Mouse (Mus musculus) MEL (cell line): Measurements from ENCODE around the gene H2-DMa. TPM values are rescaled to one million over a fixed set of nuclear protein-coding genes. Genes with fewer than 3 reads are reported as not detected.

Experiments
- DNase-seq: peaks from one replicate; pipeline ENCODE4 v3.0.0; 2011; ENCODE audit warnings: low read depth, low spot score
- H3K27ac ChIP-seq: 2 replicates; pipeline ENCODE4 v1.5.1; 2012; ENCODE audit warnings: low read depth, mild to moderate bottlenecking, control low read depth, low read length, moderate library complexity; ENCODE audit not compliant: control insufficient read depth
- H3K27me3 ChIP-seq, 2 experiments: fragments of 150-350 bp in 1 of 2; sonication (generic) in 1 of 2; 2 replicates each; pipeline ENCODE4 v1.6.1; 2012; ENCODE audit warnings: low read length in 2 of 2, mild to moderate bottlenecking in 2 of 2, improper control_type of control experiment in 1 of 2, moderate library complexity in 1 of 2; ENCODE audit not compliant: insufficient read depth in 2 of 2, control insufficient read depth in 1 of 2
- H3K36me3 ChIP-seq, 2 experiments: 2 replicates each; pipeline ENCODE4 v1.6.1; 2012 to 2014; ENCODE audit warnings: low read length in 2 of 2, improper control_type of control experiment in 1 of 2, inconsistent platforms in 1 of 2, mild to moderate bottlenecking in 1 of 2; ENCODE audit not compliant: insufficient read depth in 2 of 2, control insufficient read depth in 1 of 2
- H3K4me1 ChIP-seq, 2 experiments: fragments of 150-350 bp in 1 of 2; sonication (generic) in 1 of 2; 2 replicates each; pipeline ENCODE4 v1.6.1; 2012; ENCODE audit warnings: low read length in 2 of 2, improper control_type of control experiment in 1 of 2, mild to moderate bottlenecking in 1 of 2; ENCODE audit not compliant: insufficient read depth in 2 of 2, control insufficient read depth in 1 of 2
- H3K4me3 ChIP-seq, 2 experiments: fragments of 150-350 bp in 1 of 2; sonication (generic) in 1 of 2; 2 replicates each; pipeline ENCODE4 v1.5.1; 2012; ENCODE audit warnings: low read depth in 2 of 2, low read length in 2 of 2, mild to moderate bottlenecking in 2 of 2, moderate library complexity in 2 of 2, control low read depth in 1 of 2, improper control_type of control experiment in 1 of 2; ENCODE audit not compliant: control insufficient read depth in 1 of 2, insufficient read depth in 1 of 2
- H3K79me2 ChIP-seq: 2 replicates; pipeline ENCODE4 v1.6.1; 2012; ENCODE audit warnings: mild to moderate bottlenecking, low read length, moderate library complexity; ENCODE audit not compliant: control insufficient read depth, poor library complexity, insufficient read depth
- H3K9ac ChIP-seq: 2 replicates; pipeline ENCODE4 v1.6.1; 2012; ENCODE audit warnings: low read depth, mild to moderate bottlenecking, control low read depth, low read length, moderate library complexity; ENCODE audit not compliant: control insufficient read depth, poor library complexity, severe bottlenecking
- H3K9me3 ChIP-seq: fragments of 150-350 bp; sonication (generic); replicated peaks from 2 replicates; pipeline ENCODE4 v1.6.1; 2012; ENCODE audit warnings: mild to moderate bottlenecking, low read length, improper control_type of control experiment, moderate library complexity; ENCODE audit not compliant: insufficient read depth
- BHLHE40 ChIP-seq: IDR thresholded peaks from 2 replicates; pipeline ENCODE4 v1.6.1; 2012; ENCODE audit warnings: low read depth, mild to moderate bottlenecking, inconsistent platforms, low read length, improper control_type of control experiment, borderline replicate concordance
- CHD2 ChIP-seq: IDR thresholded peaks from 2 replicates; pipeline ENCODE4 v1.6.1; 2011; ENCODE audit warnings: low read length, improper control_type of control experiment
- CTCF ChIP-seq, 3 experiments: IDR thresholded peaks in 2 of 3; conservative IDR thresholded peaks in 1 of 3; 2 replicates each; pipeline ENCODE4 v1.5.1; 2011 to 2012; ENCODE audit warnings: low read length in 3 of 3, low read depth in 2 of 3, mild to moderate bottlenecking in 2 of 3, improper control_type of control experiment in 1 of 3, inconsistent platforms in 1 of 3, mixed read lengths in 1 of 3, moderate library complexity in 1 of 3; ENCODE audit not compliant: control insufficient read depth in 1 of 3, insufficient read depth in 1 of 3, poor library complexity in 1 of 3, severe bottlenecking in 1 of 3
- E2F4 ChIP-seq: IDR thresholded peaks from 2 replicates; pipeline ENCODE4 v1.6.1; 2011; ENCODE audit warnings: low read depth, low read length, improper control_type of control experiment, borderline replicate concordance
- ELF1 ChIP-seq: IDR thresholded peaks from 2 replicates; pipeline ENCODE4 v1.6.1; 2014; ENCODE audit warnings: low read depth, mild to moderate bottlenecking, inconsistent platforms, low read length, improper control_type of control experiment, moderate library complexity
- EP300 ChIP-seq, 2 experiments: IDR thresholded peaks; 2 replicates each; pipeline ENCODE4 v1.6.1; 2011; ENCODE audit warnings: improper control_type of control experiment in 2 of 2, low read length in 2 of 2, low read depth in 1 of 2, mild to moderate bottlenecking in 1 of 2
- GATA1 ChIP-seq: IDR thresholded peaks from 2 replicates; pipeline ENCODE4 v1.6.1; 2011; ENCODE audit warnings: low read depth, low read length, improper control_type of control experiment
- HCFC1 ChIP-seq: IDR thresholded peaks from 2 replicates; pipeline ENCODE4 v1.6.1; 2012; ENCODE audit warnings: low read depth, mild to moderate bottlenecking, inconsistent platforms, low read length, improper control_type of control experiment, moderate library complexity
- KAT2A ChIP-seq: conservative IDR thresholded peaks from 2 replicates; pipeline ENCODE4 v1.6.1; 2012; ENCODE audit warnings: low read depth, low read length, improper control_type of control experiment, inconsistent platforms
- MAZ ChIP-seq: IDR thresholded peaks from 2 replicates; pipeline ENCODE4 v1.6.1; 2012; ENCODE audit warnings: low read depth, mild to moderate bottlenecking, inconsistent platforms, low read length, improper control_type of control experiment
- MEF2A ChIP-seq: IDR thresholded peaks from 2 replicates; pipeline ENCODE4 v1.6.1; 2014; ENCODE audit warnings: low read depth, mild to moderate bottlenecking, inconsistent platforms, low read length, improper control_type of control experiment; ENCODE audit not compliant: poor library complexity, insufficient replicate concordance, severe bottlenecking; ENCODE audit errors: extremely low read depth
- MXI1 ChIP-seq: IDR thresholded peaks from 2 replicates; pipeline ENCODE4 v1.6.1; 2011; ENCODE audit warnings: mild to moderate bottlenecking, low read depth, low read length, improper control_type of control experiment
- MYB ChIP-seq: IDR thresholded peaks from 2 replicates; pipeline ENCODE4 v1.6.1; 2011; ENCODE audit warnings: mild to moderate bottlenecking, low read depth, low read length, improper control_type of control experiment
- MYC ChIP-seq: IDR thresholded peaks from 2 replicates; pipeline ENCODE4 v1.6.1; 2011; ENCODE audit warnings: low read depth, mild to moderate bottlenecking, low read length, improper control_type of control experiment, moderate library complexity
- NELFE ChIP-seq: IDR thresholded peaks from 2 replicates; pipeline ENCODE4 v1.6.1; 2011; ENCODE audit warnings: low read depth, low read length, improper control_type of control experiment
- POLR2A ChIP-seq, 2 experiments: IDR thresholded peaks; 2 replicates each; pipeline ENCODE4 v1.6.1; 2011 to 2012; ENCODE audit warnings: low read length in 2 of 2, mild to moderate bottlenecking in 2 of 2, control low read depth in 1 of 2, improper control_type of control experiment in 1 of 2, low read depth in 1 of 2, moderate library complexity in 1 of 2; ENCODE audit not compliant: control insufficient read depth in 1 of 2, insufficient read depth in 1 of 2, poor library complexity in 1 of 2
- POLR2AphosphoS2 ChIP-seq: IDR thresholded peaks from 2 replicates; pipeline ENCODE4 v1.6.1; 2011; ENCODE audit warnings: low read length, improper control_type of control experiment
- RAD21 ChIP-seq: IDR thresholded peaks from 2 replicates; pipeline ENCODE4 v1.6.1; 2011; ENCODE audit warnings: mild to moderate bottlenecking, low read depth, low read length, improper control_type of control experiment
- RCOR1 ChIP-seq: IDR thresholded peaks from 2 replicates; pipeline ENCODE4 v1.6.1; 2012; ENCODE audit warnings: low read depth, mild to moderate bottlenecking, inconsistent platforms, low read length, improper control_type of control experiment
- SIN3A ChIP-seq: IDR thresholded peaks from 2 replicates; pipeline ENCODE4 v1.6.1; 2012; ENCODE audit warnings: low read length, improper control_type of control experiment, inconsistent platforms
- SMC3 ChIP-seq: IDR thresholded peaks from 2 replicates; pipeline ENCODE4 v1.6.1; 2011; ENCODE audit warnings: low read depth, low read length, improper control_type of control experiment
- TAL1 ChIP-seq: IDR thresholded peaks from 2 replicates; pipeline ENCODE4 v1.6.1; 2012; ENCODE audit warnings: mild to moderate bottlenecking, inconsistent platforms, low read length, moderate library complexity, mixed read lengths
- TBP ChIP-seq: IDR thresholded peaks from 2 replicates; pipeline ENCODE4 v1.8.0; 2011; ENCODE audit warnings: low read depth, low read length, improper control_type of control experiment
- TCF12 ChIP-seq: IDR thresholded peaks from 2 replicates; pipeline ENCODE4 v1.6.1; 2014; ENCODE audit warnings: low read depth, mild to moderate bottlenecking, inconsistent platforms, low read length, improper control_type of control experiment, moderate library complexity
- UBTF ChIP-seq: IDR thresholded peaks from 2 replicates; pipeline ENCODE4 v1.6.1; 2012; ENCODE audit warnings: low read depth, mild to moderate bottlenecking, inconsistent platforms, low read length, improper control_type of control experiment, moderate library complexity, borderline replicate concordance; ENCODE audit not compliant: insufficient read depth
- USF1 ChIP-seq: IDR thresholded peaks from 2 replicates; pipeline ENCODE4 v1.6.1; 2014; ENCODE audit warnings: low read depth, mild to moderate bottlenecking, inconsistent platforms, low read length, improper control_type of control experiment, moderate library complexity
- ZC3H11A ChIP-seq: IDR thresholded peaks from 2 replicates; pipeline ENCODE4 v1.6.1; 2012; ENCODE audit warnings: low read depth, mild to moderate bottlenecking, inconsistent platforms, low read length, improper control_type of control experiment
- ZKSCAN1 ChIP-seq: IDR thresholded peaks from 2 replicates; pipeline ENCODE4 v1.6.1; 2012; ENCODE audit warnings: low read depth, mild to moderate bottlenecking, inconsistent platforms, low read length, improper control_type of control experiment, moderate library complexity
- ZMIZ1 ChIP-seq: IDR thresholded peaks from 2 replicates; pipeline ENCODE4 v1.6.1; 2012; ENCODE audit warnings: low read depth, mild to moderate bottlenecking, inconsistent platforms, low read length, improper control_type of control experiment, moderate library complexity
- ZNF384 ChIP-seq: IDR thresholded peaks from 2 replicates; pipeline ENCODE4 v1.6.1; 2012; ENCODE audit warnings: low read depth, mild to moderate bottlenecking, inconsistent platforms, low read length, improper control_type of control experiment
- polyA plus RNA-seq, 2 experiments: library from polyadenylated mRNA; stranded (reverse) in 1 of 2; unstranded in 1 of 2; fragments of >175 nt in 1 of 2; fragments of >200 nt in 1 of 2; gene quantifications; 2 replicates each; pipeline versions ENCODE4 v1.2.1 to v1.2.4; 2012; ENCODE audit warnings: low replicate concordance in 2 of 2, low read depth in 1 of 2; ENCODE audit not compliant: insufficient read length in 2 of 2, insufficient read depth in 1 of 2, missing spikeins in 1 of 2
- total RNA-seq: library from RNA; depleted of rRNA; stranded (reverse); fragments of 300-350 nt; gene quantifications from 2 replicates; pipeline ENCODE4 v1.2.3, GENCODE M21; 2012

The H2-DMa gene
- total and polyA plus RNA-seq, 3 experiments, result 38.3 to 38.7 TPM; not detected in 1

GRCm38 (mm10) chr17:34118873-34119248 lies 480 bp upstream of the H2-DMa start:
- DNase-seq, result no peak
- Histone ChIP-seq H3K79me2 (peaks cover 84% of the 10 kb centered on the region), H3K4me3 (peak overlapping the region; percentile 59 to 98), H3K27ac (peak overlapping the region; percentile 76), H3K27me3 (no peaks in the 10 kb centered on the region), H3K9me3 (no peaks in the 10 kb centered on the region), H3K9ac (peak overlapping the region; percentile 95), H3K4me1 (peaks cover 0 to 4% of the 10 kb centered on the region in 2 experiments; a peak in 1 of 4 replicates), H3K36me3 (peaks cover 19 to 30% of the 10 kb centered on the region in 2 experiments)
- peak; percentile 88; the same call in 1 of the 2 replicates for TF ChIP-seq SIN3A
- TF ChIP-seq SMC3, result no peak
- TF ChIP-seq MYC, result 0 out of 2 replicates have a peak, but pooled peaks have one; percentile 17

GRCm38 (mm10) chr17:34120180-34120723 lies 911 bp downstream of the H2-DMa start:
- no peaks in the 10 kb centered on the region for H3K27me3 ChIP-seq
- peak overlapping the region; percentile 81 to 98 for H3K4me3 ChIP-seq
- peak overlapping the region; percentile 99 for H3K27ac ChIP-seq
- peak overlapping the region; percentile 98 for H3K9ac ChIP-seq
- H3K36me3 ChIP-seq, result peaks cover 19% of the 10 kb centered on the region in 2 experiments
- TF ChIP-seq EP300 (IDR thresholded peaks at IDR 0.05; ENCODE audit: low read depth in 1 of 2, low read length in 2 of 2) (no peak), RCOR1 (no peak), SMC3 (no peak), MAZ (peak; percentile 89; the same call in 1 of the 2 replicates), MEF2A (no peak), UBTF (0 out of 2 replicates have a peak, but pooled peaks have one; percentile 32), MXI1 (peak; percentile 5; the same call in 1 of the 2 replicates), USF1 (no peak), MYB (no peak), ZC3H11A (no peak), E2F4 (no peak), RAD21 (no peak), ZMIZ1 (no peak), KAT2A (no peak), ELF1 (no peak), BHLHE40 (no peak), GATA1 (no peak), ZKSCAN1 (no peak), CHD2 (peak; percentile 39), TBP (no peak), NELFE (peak; percentile 58), MYC (no peak), POLR2AphosphoS2 (no peak), TAL1 (no peak), TCF12 (peak; percentile 26; the same call in 1 of the 2 replicates), POLR2A (IDR thresholded peaks at IDR 0.05; ENCODE audit: control insufficient read depth in 1 of 2, insufficient read depth in 1 of 2, low read depth in 1 of 2, low read length in 2 of 2, poor library complexity in 1 of 2) (peak; percentile 14 to 72; a peak in 3 of 4 replicates), SIN3A (0 out of 2 replicates have a peak, but pooled peaks have one; percentile 36), CTCF (IDR thresholded peaks at IDR 0.05 in 2 of 3, conservative IDR thresholded peaks at IDR 0.05 in 1 of 3; ENCODE audit: control insufficient read depth in 1 of 3, insufficient read depth in 1 of 3, low read depth in 2 of 3, low read length in 3 of 3, poor library complexity in 1 of 3, severe bottlenecking in 1 of 3) (no peak), ZNF384 (no peak), HCFC1 (peak; percentile 19; the same call in 1 of the 2 replicates)
- TF ChIP-seq, all 39 proteins: peak for 9
- Histone ChIP-seq H3K79me2 (peaks cover 81% of the 10 kb centered on the region), H3K9me3 (no peaks in the 10 kb centered on the region), H3K4me1 (peaks cover 0 to 11% of the 10 kb centered on the region in 2 experiments; a peak in 2 of 4 replicates)
- DNase-seq, result peak; percentile 82
